Mouse (Mus musculus) embryonic facial prominence, embryonic 12.5 days (tissue): ENCODE results near the gene N4bp2l1. TPM values are rescaled to one million over a fixed set of nuclear protein-coding genes. Genes with fewer than 3 reads are reported as not detected.

Experiments
- ATAC-seq: fragments of 200-750 bp; cut with Nextera tagmentation; 2 replicates; pipeline ENCODE4 v1.8.0; 2017; ENCODE audit not compliant: insufficient number of reproducible peaks, insufficient read depth, low FRiP score, low TSS enrichment
- H3K27ac ChIP-seq: fragments of 300-500 bp; sonication (generic); 2 replicates; pipeline ENCODE4 v1.5.1; 2016; ENCODE audit warnings: mild to moderate bottlenecking
- H3K27me3 ChIP-seq: fragments of 300-500 bp; sonication (generic); 2 replicates; pipeline ENCODE4 v1.6.1; 2016; ENCODE audit warnings: mild to moderate bottlenecking, moderate library complexity
- H3K36me3 ChIP-seq: fragments of 300-500 bp; sonication (generic); 2 replicates; pipeline ENCODE4 v1.6.1; 2016; ENCODE audit warnings: mild to moderate bottlenecking
- H3K4me1 ChIP-seq: fragments of 300-500 bp; sonication (generic); 2 replicates; pipeline ENCODE4 v1.6.1; 2016
- H3K4me2 ChIP-seq: fragments of 300-500 bp; sonication (generic); replicated peaks from 2 replicates; pipeline ENCODE4 v1.6.1; 2016; ENCODE audit warnings: mild to moderate bottlenecking, moderate library complexity
- H3K4me3 ChIP-seq: fragments of 300-500 bp; sonication (generic); 2 replicates; pipeline ENCODE4 v1.5.1; 2016; ENCODE audit warnings: mild to moderate bottlenecking
- H3K9ac ChIP-seq: fragments of 300-500 bp; sonication (generic); 2 replicates; pipeline ENCODE4 v1.6.1; 2016; ENCODE audit warnings: mild to moderate bottlenecking, moderate library complexity
- H3K9me3 ChIP-seq: fragments of 300-500 bp; sonication (generic); 2 replicates; pipeline ENCODE4 v1.6.1; 2016; ENCODE audit warnings: mild to moderate bottlenecking, moderate library complexity
- WGBS: fragments of 180-500 bp; shearing (Covaris S2); methylation state at CpG from one replicate; pipeline ENCODE4 v1.1.7; 2016; 5-methylcytosine and 5-hydroxymethylcytosine counted together
- polyA plus RNA-seq: library from polyadenylated mRNA; unstranded; fragments of >200 nt; fragmentation: Nextera tagmentation; extraction: Ambion mirVana; gene quantifications from 2 replicates; pipeline ENCODE4 v1.2.1, GENCODE M21; 2016

N4bp2l1 gene
- polyA plus RNA-seq, 1 experiment from 2014 or later: 5.3 TPM

- Histone ChIP-seq H3K4me2 (no peak overlapping the region), H3K9ac (no peak overlapping the region), H3K4me1 (no peaks in the 10 kb centered on the region), H3K9me3 (no peaks in the 10 kb centered on the region), H3K4me3 (no peak overlapping the region), H3K27me3 (no peaks in the 10 kb centered on the region), H3K27ac (no peak overlapping the region), H3K36me3 (no peaks in the 10 kb centered on the region)
- ATAC-seq: no peak
- 93% methylated on average over 2 of the region's 2 CpGs for WGBS
Observed at GRCm38 (mm10) chr5:150616216-150616615, 19.2 kb upstream of the N4bp2l1 start.

GRCm38 (mm10) chr5:150614054-150614453 is 17.1 kb upstream of the N4bp2l1 start:
- H3K4me3 ChIP-seq: no peak overlapping the region
- no peaks in the 10 kb centered on the region for H3K9me3 ChIP-seq
- H3K4me2 ChIP-seq: no peak overlapping the region
- H3K4me1 ChIP-seq: no peaks in the 10 kb centered on the region
- no peak overlapping the region for H3K9ac ChIP-seq
- no peak overlapping the region for H3K27ac ChIP-seq
- H3K27me3 ChIP-seq: no peaks in the 10 kb centered on the region
- WGBS: 82% methylated on average over 2 of the region's 2 CpGs
- no peak for ATAC-seq
- H3K36me3 ChIP-seq: no peaks in the 10 kb centered on the region

GRCm38 (mm10) chr5:150611697-150612096 is 14.7 kb upstream of the N4bp2l1 start:
- WGBS: 66% methylated on average over 12 of the region's 12 CpGs
- Histone ChIP-seq H3K36me3 (0 out of 2 replicates have a peak, but pooled peaks cover 3% of the 10 kb centered on the region), H3K27ac (no peak overlapping the region), H3K4me3 (no peak overlapping the region), H3K9me3 (no peaks in the 10 kb centered on the region), H3K9ac (no peak overlapping the region), H3K4me1 (no peaks in the 10 kb centered on the region), H3K27me3 (no peaks in the 10 kb centered on the region), H3K4me2 (no peak overlapping the region)
- no peak for ATAC-seq

GRCm38 (mm10) chr5:150611136-150611535 is 14.1 kb upstream of the N4bp2l1 start:
- no peaks in the 10 kb centered on the region for H3K27me3 ChIP-seq
- no peaks in the 10 kb centered on the region for H3K4me1 ChIP-seq
- H3K9ac ChIP-seq: no peak overlapping the region
- no peak for ATAC-seq
- no peak overlapping the region for H3K4me2 ChIP-seq
- no peaks in the 10 kb centered on the region for H3K9me3 ChIP-seq
- no peak overlapping the region for H3K4me3 ChIP-seq
- WGBS: 67% methylated on average over 1 of the region's 1 CpGs
- 0 out of 2 replicates have a peak, but pooled peaks cover 3% of the 10 kb centered on the region for H3K36me3 ChIP-seq
- no peak overlapping the region for H3K27ac ChIP-seq

- WGBS: 90% methylated on average over 8 of the region's 8 CpGs
- no peak overlapping the region for H3K9ac ChIP-seq
- no peaks in the 10 kb centered on the region for H3K27me3 ChIP-seq
- no peak for ATAC-seq
- no peak overlapping the region for H3K4me2 ChIP-seq
- no peak overlapping the region for H3K27ac ChIP-seq
- H3K9me3 ChIP-seq: no peaks in the 10 kb centered on the region
- H3K4me1 ChIP-seq: no peaks in the 10 kb centered on the region
- no peak overlapping the region for H3K4me3 ChIP-seq
- H3K36me3 ChIP-seq: 0 out of 2 replicates have a peak, but pooled peaks cover 3% of the 10 kb centered on the region
Observed at GRCm38 (mm10) chr5:150607631-150608030, 10.6 kb upstream of the N4bp2l1 start.

- Histone ChIP-seq H3K9me3 (no peaks in the 10 kb centered on the region), H3K9ac (no peak overlapping the region), H3K4me3 (no peak overlapping the region), H3K36me3 (0 out of 2 replicates have a peak, but pooled peaks cover 3% of the 10 kb centered on the region), H3K4me2 (no peak overlapping the region), H3K27me3 (no peaks in the 10 kb centered on the region), H3K4me1 (no peaks in the 10 kb centered on the region), H3K27ac (no peak overlapping the region)
- 95% methylated on average over 6 of the region's 6 CpGs for WGBS
- no peak for ATAC-seq
Observed at GRCm38 (mm10) chr5:150606131-150606530, 9.1 kb upstream of the N4bp2l1 start.

GRCm38 (mm10) chr5:150601441-150602230 is 4.6 kb upstream of the N4bp2l1 start:
- no peaks in the 10 kb centered on the region for H3K36me3 ChIP-seq
- H3K9ac ChIP-seq: no peak overlapping the region
- ATAC-seq: no peak
- no peak overlapping the region for H3K4me2 ChIP-seq
- H3K27me3 ChIP-seq: 0 out of 2 replicates have a peak, but pooled peaks cover under 1% of the 10 kb centered on the region
- no peak overlapping the region for H3K4me3 ChIP-seq
- no peaks in the 10 kb centered on the region for H3K4me1 ChIP-seq
- H3K27ac ChIP-seq: no peak overlapping the region
- no peaks in the 10 kb centered on the region for H3K9me3 ChIP-seq
- WGBS: 85% methylated on average over 14 of the region's 14 CpGs

- WGBS: 75% methylated on average over 20 of the region's 20 CpGs
- no peaks in the 10 kb centered on the region for H3K36me3 ChIP-seq
- ATAC-seq: no peak
- no peaks in the 10 kb centered on the region for H3K4me1 ChIP-seq
- H3K4me3 ChIP-seq: no peak overlapping the region
- no peak overlapping the region for H3K9ac ChIP-seq
- no peak overlapping the region for H3K27ac ChIP-seq
- H3K27me3 ChIP-seq: peaks cover 7% of the 10 kb centered on the region; the same call in 1 of the 2 replicates
- H3K4me2 ChIP-seq: no peak overlapping the region
- H3K9me3 ChIP-seq: no peaks in the 10 kb centered on the region
Observed at GRCm38 (mm10) chr5:150600554-150601440, 3.8 kb upstream of the N4bp2l1 start.

- Histone ChIP-seq H3K4me2 (no peak overlapping the region), H3K27me3 (peaks cover 14% of the 10 kb centered on the region), H3K9ac (no peak overlapping the region), H3K36me3 (no peaks in the 10 kb centered on the region), H3K4me1 (peaks cover 4% of the 10 kb centered on the region; the same call in 1 of the 2 replicates), H3K9me3 (no peaks in the 10 kb centered on the region), H3K4me3 (no peak overlapping the region), H3K27ac (no peak overlapping the region)
- peak; percentile 30; the same call in 1 of the 2 replicates for ATAC-seq
- 60% methylated on average over 13 of the region's 13 CpGs for WGBS
Observed at GRCm38 (mm10) chr5:150599301-150600294, 2.6 kb upstream of the N4bp2l1 start.

- Histone ChIP-seq H3K4me1 (peaks cover 4% of the 10 kb centered on the region; the same call in 1 of the 2 replicates), H3K4me3 (no peak overlapping the region), H3K27me3 (peaks cover 26% of the 10 kb centered on the region), H3K9ac (no peak overlapping the region), H3K9me3 (no peaks in the 10 kb centered on the region), H3K27ac (no peak overlapping the region), H3K4me2 (no peak overlapping the region), H3K36me3 (no peaks in the 10 kb centered on the region)
- no peak for ATAC-seq
- WGBS: 54% methylated on average over 21 of the region's 21 CpGs
Observed at GRCm38 (mm10) chr5:150598202-150599119, 1.5 kb upstream of the N4bp2l1 start.
